Mouse (Mus musculus): ENCODE data around the gene Rpl9.
A peak's percentile ranks its signal among the peaks of the same experiment; 100 is the strongest.

The Rpl9 gene

GRCm38 (mm10) chr5:65374746-65375145, 16.5 kb downstream of the Rpl9 start:
- no peak for DNase-seq (ENCODE audit: low spot score)

- DNase-seq (ENCODE audit: low spot score) = no peak
Measured at GRCm38 (mm10) chr5:65371551-65371950, 19.7 kb downstream of the Rpl9 start.

GRCm38 (mm10) chr5:65367837-65368236, 23.4 kb downstream of the Rpl9 start:
- DNase-seq (ENCODE audit: low spot score) = no peak

- DNase-seq (ENCODE audit: low spot score) = no peak
Measured at GRCm38 (mm10) chr5:65357771-65358170, 33.5 kb downstream of the Rpl9 start.

GRCm38 (mm10) chr5:65356851-65357250, 34.4 kb downstream of the Rpl9 start:
- no peak for DNase-seq (ENCODE audit: low spot score)

GRCm38 (mm10) chr5:65354985-65355384, 36.3 kb downstream of the Rpl9 start:
- DNase-seq (ENCODE audit: low spot score) = no peak

- DNase-seq (ENCODE audit: low spot score) = no peak
Measured at GRCm38 (mm10) chr5:65354097-65354496, 37.1 kb downstream of the Rpl9 start.

- DNase-seq (ENCODE audit: low spot score) = peak; percentile 9
Measured at GRCm38 (mm10) chr5:65350508-65350907, 40.7 kb downstream of the Rpl9 start.

GRCm38 (mm10) chr5:65348168-65348567, 43.1 kb downstream of the Rpl9 start, which contains the start of gene Klb:
Gene Klb, plus strand, starts transcription at chr5:65348314.
- peak; percentile 28 for DNase-seq (ENCODE audit: low spot score)

- DNase-seq (ENCODE audit: low spot score) = peak; percentile 8
Measured at GRCm38 (mm10) chr5:65340167-65340566, 51.1 kb downstream of the Rpl9 start.

GRCm38 (mm10) chr5:65338394-65338793, 52.9 kb downstream of the Rpl9 start:
- peak; percentile 20 for DNase-seq (ENCODE audit: low spot score)

Measured in embryo, embryonic 10 days (tissue).